Mouse (Mus musculus): Measurements from ENCODE around the gene Kpna3. TPM values are rescaled to one million over a fixed set of nuclear protein-coding genes. Genes with fewer than 3 reads are reported as not detected.
"Not testable (repeated sequence)": the region's sequence is repeated elsewhere in the genome, so short reads cannot be mapped to it uniquely, and the experiment has no call there.

Gene Kpna3
- polyA plus RNA-seq, 1 experiment from 2014 or later: 58.5 TPM

DNA sequence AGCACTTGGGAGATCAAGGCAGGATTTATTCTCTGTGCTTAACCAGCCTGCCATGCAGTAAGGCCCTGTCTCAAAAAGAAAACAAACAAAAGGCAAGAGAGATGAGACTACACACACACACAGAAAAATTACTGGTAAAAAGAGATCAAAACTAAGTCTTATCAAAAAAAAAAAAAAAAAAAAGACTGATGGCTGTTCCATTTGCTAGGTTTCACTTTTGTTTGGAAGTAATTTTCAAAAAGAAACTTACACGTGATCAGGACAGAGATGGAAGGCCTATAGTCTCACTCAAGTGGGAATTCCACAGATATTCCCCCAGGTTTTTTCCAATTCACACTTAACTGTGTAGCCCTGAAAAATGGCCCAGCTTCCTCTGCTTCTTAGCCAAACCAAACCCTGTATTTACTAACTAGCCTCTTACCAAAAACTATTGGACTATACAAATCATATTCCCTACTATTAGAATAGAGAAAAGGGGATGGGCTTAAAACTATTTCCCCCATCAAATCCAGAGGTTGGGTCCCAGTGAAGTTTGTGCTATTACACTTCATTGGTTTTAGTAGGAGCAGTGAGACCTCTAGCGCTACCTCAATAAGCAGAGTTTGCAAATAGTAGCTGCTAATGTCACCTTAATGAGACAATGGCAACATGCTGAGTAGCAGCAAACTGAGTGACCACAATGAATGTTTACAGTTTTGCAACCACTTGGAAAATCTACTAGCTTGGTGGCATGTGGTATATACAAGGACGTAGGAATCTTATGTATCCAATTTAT is 1.3 kb downstream of the Kpna3 start:
- Histone ChIP-seq H3K4me1 (ENCODE audit: control insufficient read depth, insufficient read depth, low read length) (0 out of 2 replicates have a peak, but pooled peaks cover 4% of the 10 kb centered on the region), H3K4me3 (ENCODE audit: low read depth, low read length) (peak overlapping the region; percentile 77), H3K27ac (ENCODE audit: low read length) (no peak overlapping the region), H3K4me2 (replicated peaks; ENCODE audit: low read depth, low read length) (peak overlapping the region; percentile 60), H3K36me3 (ENCODE audit: control insufficient read depth, insufficient read depth, low read length) (no peaks in the 10 kb centered on the region), H3K9me3 (ENCODE audit: control insufficient read depth, low read depth, low read length) (no peaks in the 10 kb centered on the region), H3K27me3 (ENCODE audit: control insufficient read depth, insufficient read depth, low read length) (no peaks in the 10 kb centered on the region), H3K9ac (replicated peaks; ENCODE audit: low read depth, low read length) (peak overlapping the region; percentile 87; the same call in 1 of the 2 replicates)
- no peak for ATAC-seq (ENCODE audit: insufficient number of reproducible peaks, insufficient read depth, low FRiP score, low read depth)
- WGBS: 11% methylated on average over 3 of the region's 3 CpGs

DNA sequence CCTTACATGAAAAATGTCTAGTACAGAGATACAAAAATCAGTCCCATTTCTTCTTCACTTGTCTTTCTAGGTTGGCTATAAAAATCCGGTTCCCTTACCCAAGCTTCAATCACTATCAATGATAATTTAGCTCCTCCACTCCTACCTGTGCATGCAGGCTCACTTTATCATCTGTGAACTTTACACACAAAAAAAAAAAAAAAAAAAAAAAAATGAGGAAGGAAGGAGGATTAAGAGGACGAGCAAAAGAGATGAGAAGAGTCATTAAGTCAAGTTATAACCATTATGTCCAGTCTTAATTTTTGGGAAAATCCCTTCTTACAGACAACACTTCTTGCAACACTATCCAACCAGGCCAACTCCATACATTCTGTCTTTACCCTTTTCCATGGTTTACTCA is 2.8 kb downstream of the Kpna3 start:
- Histone ChIP-seq H3K9ac (replicated peaks; ENCODE audit: low read depth, low read length) (no peak overlapping the region), H3K27me3 (ENCODE audit: control insufficient read depth, insufficient read depth, low read length) (no peaks in the 10 kb centered on the region), H3K4me2 (replicated peaks; ENCODE audit: low read depth, low read length) (no peak overlapping the region), H3K4me1 (ENCODE audit: control insufficient read depth, insufficient read depth, low read length) (0 out of 2 replicates have a peak, but pooled peaks cover 6% of the 10 kb centered on the region), H3K4me3 (ENCODE audit: low read depth, low read length) (no peak overlapping the region), H3K9me3 (ENCODE audit: control insufficient read depth, low read depth, low read length) (no peaks in the 10 kb centered on the region), H3K36me3 (ENCODE audit: control insufficient read depth, insufficient read depth, low read length) (no peaks in the 10 kb centered on the region), H3K27ac (ENCODE audit: low read length) (no peak overlapping the region)
- no peak for ATAC-seq (ENCODE audit: insufficient number of reproducible peaks, insufficient read depth, low FRiP score, low read depth)
- WGBS: 81% methylated on average over 2 of the region's 2 CpGs

DNA sequence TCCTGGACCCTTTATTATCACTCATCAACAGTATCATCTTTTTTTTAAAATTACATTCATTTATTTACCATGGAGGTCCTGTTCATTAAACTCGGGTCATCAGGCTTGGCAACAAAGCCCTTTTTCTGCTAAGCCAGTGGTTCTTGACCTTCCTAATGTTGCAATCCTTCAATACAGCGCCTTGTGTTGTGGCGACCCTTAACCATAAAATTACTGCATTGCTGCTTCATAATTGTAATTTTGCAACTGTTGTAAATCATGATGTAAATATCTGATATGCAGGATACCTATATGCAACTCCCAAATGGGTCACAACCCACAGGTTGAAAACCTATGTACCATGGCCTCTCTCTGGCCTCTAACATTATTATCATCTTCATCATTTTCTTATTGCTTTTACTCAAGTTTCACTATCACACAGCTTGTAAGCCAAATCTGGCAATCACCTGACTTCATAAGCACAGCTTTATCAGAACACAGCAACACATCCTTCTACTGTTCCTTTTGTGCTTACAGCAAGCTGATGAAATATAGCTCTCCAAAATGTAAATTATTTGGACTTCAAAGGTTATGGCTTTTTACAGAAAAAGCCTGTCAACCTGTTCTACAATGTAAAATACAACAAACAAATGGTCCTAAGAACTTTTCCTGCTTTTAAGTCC is 11.4 kb downstream of the Kpna3 start:
- no peak overlapping the region for H3K27ac ChIP-seq (ENCODE audit: low read length)
- H3K27me3 ChIP-seq (ENCODE audit: control insufficient read depth, insufficient read depth, low read length): no peaks in the 10 kb centered on the region
- no peaks in the 10 kb centered on the region for H3K36me3 ChIP-seq (ENCODE audit: control insufficient read depth, insufficient read depth, low read length)
- H3K9ac ChIP-seq (replicated peaks; ENCODE audit: low read depth, low read length): no peak overlapping the region
- no peak overlapping the region for H3K4me3 ChIP-seq (ENCODE audit: low read depth, low read length)
- H3K4me2 ChIP-seq (replicated peaks; ENCODE audit: low read depth, low read length): no peak overlapping the region
- 66% methylated on average over 3 of the region's 3 CpGs for WGBS
- peaks cover 9% of the 10 kb centered on the region; the same call in 1 of the 2 replicates for H3K4me1 ChIP-seq (ENCODE audit: control insufficient read depth, insufficient read depth, low read length)
- no peak for ATAC-seq (ENCODE audit: insufficient number of reproducible peaks, insufficient read depth, low FRiP score, low read depth)
- H3K9me3 ChIP-seq (ENCODE audit: control insufficient read depth, low read depth, low read length): no peaks in the 10 kb centered on the region

GRCm38 (mm10) chr14:61427095-61427494 is 12.6 kb downstream of the Kpna3 start:
- H3K4me2 ChIP-seq (replicated peaks; ENCODE audit: low read depth, low read length); H3K4me3 ChIP-seq (ENCODE audit: low read depth, low read length); ATAC-seq (ENCODE audit: insufficient number of reproducible peaks, insufficient read depth, low FRiP score, low read depth); H3K4me1 ChIP-seq (ENCODE audit: control insufficient read depth, insufficient read depth, low read length); H3K9me3 ChIP-seq (ENCODE audit: control insufficient read depth, low read depth, low read length); H3K27me3 ChIP-seq (ENCODE audit: control insufficient read depth, insufficient read depth, low read length); H3K9ac ChIP-seq (replicated peaks; ENCODE audit: low read depth, low read length); H3K36me3 ChIP-seq (ENCODE audit: control insufficient read depth, insufficient read depth, low read length); H3K27ac ChIP-seq (ENCODE audit: low read length): not testable (repeated sequence)
- whole genome bisulfite sequencing: 46% methylated on average over 2 of the region's 8 CpGs

DNA sequence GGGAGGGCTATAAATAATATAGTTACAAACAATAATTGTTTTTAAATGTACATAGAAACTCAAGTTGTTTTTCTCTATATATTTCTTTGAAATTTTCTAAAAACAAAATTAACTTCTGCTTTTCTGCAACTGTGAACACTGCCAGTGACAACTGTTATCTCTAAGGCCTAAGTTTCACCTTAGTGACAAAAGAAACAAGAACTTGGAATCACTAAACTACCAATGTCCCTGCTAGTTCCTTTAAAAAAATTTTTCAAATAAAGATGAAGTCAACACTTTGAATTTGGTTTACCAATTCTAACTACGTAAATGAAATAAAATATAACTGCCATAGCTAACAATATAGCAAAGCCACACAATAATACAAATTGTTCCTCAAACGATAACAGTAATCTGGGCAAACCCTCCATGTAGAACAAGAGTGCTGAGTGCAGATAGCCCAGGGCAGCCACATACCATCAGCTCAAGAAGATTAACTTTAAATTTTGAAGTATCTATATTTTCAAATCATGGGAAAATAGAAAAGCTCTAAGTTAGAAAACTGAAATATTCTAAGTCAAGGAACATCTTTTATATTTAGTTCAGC is 14.5 kb downstream of the Kpna3 start:
- no peak for ATAC-seq (ENCODE audit: insufficient number of reproducible peaks, insufficient read depth, low FRiP score, low read depth)
- no peaks in the 10 kb centered on the region for H3K9me3 ChIP-seq (ENCODE audit: control insufficient read depth, low read depth, low read length)
- no peaks in the 10 kb centered on the region for H3K27me3 ChIP-seq (ENCODE audit: control insufficient read depth, insufficient read depth, low read length)
- no peak overlapping the region for H3K9ac ChIP-seq (replicated peaks; ENCODE audit: low read depth, low read length)
- H3K4me1 ChIP-seq (ENCODE audit: control insufficient read depth, insufficient read depth, low read length): peaks cover 8% of the 10 kb centered on the region; the same call in 1 of the 2 replicates
- no peaks in the 10 kb centered on the region for H3K36me3 ChIP-seq (ENCODE audit: control insufficient read depth, insufficient read depth, low read length)
- no peak overlapping the region for H3K4me3 ChIP-seq (ENCODE audit: low read depth, low read length)
- H3K4me2 ChIP-seq (replicated peaks; ENCODE audit: low read depth, low read length): no peak overlapping the region
- H3K27ac ChIP-seq (ENCODE audit: low read length): no peak overlapping the region
- 90% methylated on average over 2 of the region's 2 CpGs for WGBS

DNA sequence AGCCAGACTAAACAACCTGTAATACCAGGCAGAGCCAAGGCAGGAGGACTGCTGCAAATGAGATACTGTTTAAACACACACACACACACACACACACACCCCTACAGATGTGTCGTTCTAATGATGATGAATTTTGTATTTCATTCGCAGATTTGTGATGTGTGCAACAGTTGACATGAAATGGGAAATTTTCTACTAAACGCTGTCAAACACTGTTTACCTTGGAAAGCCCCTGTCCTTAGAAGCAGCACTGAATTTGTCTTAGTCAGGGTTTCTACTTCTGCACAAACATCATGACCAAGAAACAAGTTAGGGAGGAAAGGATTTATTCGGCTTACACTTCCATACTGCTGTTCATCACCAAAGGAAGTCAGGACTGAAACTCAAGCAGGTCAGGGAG is 24.0 kb downstream of the Kpna3 start:
- Histone ChIP-seq H3K36me3 (ENCODE audit: control insufficient read depth, insufficient read depth, low read length) (no peaks in the 10 kb centered on the region), H3K9ac (replicated peaks; ENCODE audit: low read depth, low read length) (no peak overlapping the region), H3K4me2 (replicated peaks; ENCODE audit: low read depth, low read length) (no peak overlapping the region), H3K27me3 (ENCODE audit: control insufficient read depth, insufficient read depth, low read length) (no peaks in the 10 kb centered on the region), H3K9me3 (ENCODE audit: control insufficient read depth, low read depth, low read length) (no peaks in the 10 kb centered on the region), H3K4me1 (ENCODE audit: control insufficient read depth, insufficient read depth, low read length) (peaks cover 3% of the 10 kb centered on the region; the same call in 1 of the 2 replicates), H3K27ac (ENCODE audit: low read length) (no peak overlapping the region), H3K4me3 (ENCODE audit: low read depth, low read length) (no peak overlapping the region)
- WGBS: 36% methylated on average over 4 of the region's 4 CpGs
- no peak for ATAC-seq (ENCODE audit: insufficient number of reproducible peaks, insufficient read depth, low FRiP score, low read depth)

DNA sequence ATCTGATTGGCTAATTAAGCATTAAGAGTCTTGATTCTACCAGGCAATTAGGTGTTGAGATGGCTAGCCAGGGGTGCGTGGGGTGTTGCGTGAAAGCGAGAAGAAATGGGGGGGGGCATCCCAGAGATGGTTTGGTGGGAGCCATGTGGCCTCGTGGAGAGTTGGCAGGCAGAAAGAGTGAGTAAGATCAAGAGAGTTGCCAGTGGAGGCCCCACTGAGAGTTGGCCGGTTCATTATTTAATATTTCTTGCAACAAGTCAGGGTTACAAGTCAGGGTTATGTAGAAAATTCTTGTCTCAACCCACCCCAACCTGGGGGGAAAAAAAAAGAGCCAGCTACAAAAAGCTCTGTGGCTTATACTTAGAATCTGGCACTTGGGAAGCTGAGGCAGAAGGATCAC is 24.4 kb downstream of the Kpna3 start:
- no peak for ATAC-seq (ENCODE audit: insufficient number of reproducible peaks, insufficient read depth, low FRiP score, low read depth)
- H3K4me3 ChIP-seq (ENCODE audit: low read depth, low read length): no peak overlapping the region
- no peak overlapping the region for H3K27ac ChIP-seq (ENCODE audit: low read length)
- no peaks in the 10 kb centered on the region for H3K27me3 ChIP-seq (ENCODE audit: control insufficient read depth, insufficient read depth, low read length)
- H3K9me3 ChIP-seq (ENCODE audit: control insufficient read depth, low read depth, low read length): no peaks in the 10 kb centered on the region
- H3K4me1 ChIP-seq (ENCODE audit: control insufficient read depth, insufficient read depth, low read length): peaks cover 3% of the 10 kb centered on the region; the same call in 1 of the 2 replicates
- H3K9ac ChIP-seq (replicated peaks; ENCODE audit: low read depth, low read length): no peak overlapping the region
- H3K4me2 ChIP-seq (replicated peaks; ENCODE audit: low read depth, low read length): no peak overlapping the region
- WGBS: 76% methylated on average over 5 of the region's 5 CpGs
- no peaks in the 10 kb centered on the region for H3K36me3 ChIP-seq (ENCODE audit: control insufficient read depth, insufficient read depth, low read length)

- 11% methylated on average over 1 of the region's 1 CpGs for WGBS
Measured at GRCm38 (mm10) chr14:61414808-61415207, 24.9 kb downstream of the Kpna3 start.

More at GRCm38 (mm10) chr14:61414808-61415207, 24.9 kb downstream of the Kpna3 start:
- no peak overlapping the region for H3K4me2 ChIP-seq (replicated peaks; ENCODE audit: low read depth, low read length)
- no peak overlapping the region for H3K9ac ChIP-seq (replicated peaks; ENCODE audit: low read depth, low read length)
- no peaks in the 10 kb centered on the region for H3K27me3 ChIP-seq (ENCODE audit: control insufficient read depth, insufficient read depth, low read length)
- ATAC-seq (ENCODE audit: insufficient number of reproducible peaks, insufficient read depth, low FRiP score, low read depth): no peak
- no peak overlapping the region for H3K4me3 ChIP-seq (ENCODE audit: low read depth, low read length)
- H3K27ac ChIP-seq (ENCODE audit: low read length): no peak overlapping the region
- H3K4me1 ChIP-seq (ENCODE audit: control insufficient read depth, insufficient read depth, low read length): peaks cover 3% of the 10 kb centered on the region; the same call in 1 of the 2 replicates
- H3K9me3 ChIP-seq (ENCODE audit: control insufficient read depth, low read depth, low read length): no peaks in the 10 kb centered on the region
- no peaks in the 10 kb centered on the region for H3K36me3 ChIP-seq (ENCODE audit: control insufficient read depth, insufficient read depth, low read length)
